Mouse (Mus musculus) heart, postnatal 0 days (tissue): ENCODE measurements at regions not wholly inside any gene's neighbourhood (a gene's known extent, or its start where the extent isn't known, plus 50 kb on each side); places are given as distances from the start of the nearest gene placed in this dataset.

Source experiments
- CTCF ChIP-seq: IDR thresholded peaks from 2 replicates; pipeline ENCODE4 v1.5.1; 2016; ENCODE audit warnings: antibody characterized with exemption, control low read depth, low read depth
- EP300 ChIP-seq: IDR thresholded peaks from 2 replicates; pipeline ENCODE4 v1.6.1; 2016; ENCODE audit warnings: antibody characterized with exemption, low read depth

GRCm38 (mm10) chr13:48398617-48399016 is 114.6 kb downstream of the Zfp169 start:
- TF ChIP-seq CTCF (no peak), EP300 (no peak)
